Mouse (Mus musculus): ENCODE results near the gene Cxcl9. TPM values are rescaled to one million over a fixed set of nuclear protein-coding genes. Genes with fewer than 3 reads are reported as not detected.
"Not testable (repeated sequence)": the region's sequence is repeated elsewhere in the genome, so short reads cannot be mapped to it uniquely, and the experiment has no call there.

Gene Cxcl9
- polyA plus RNA-seq, 1 experiment from 2014 or later = not detected

DNA sequence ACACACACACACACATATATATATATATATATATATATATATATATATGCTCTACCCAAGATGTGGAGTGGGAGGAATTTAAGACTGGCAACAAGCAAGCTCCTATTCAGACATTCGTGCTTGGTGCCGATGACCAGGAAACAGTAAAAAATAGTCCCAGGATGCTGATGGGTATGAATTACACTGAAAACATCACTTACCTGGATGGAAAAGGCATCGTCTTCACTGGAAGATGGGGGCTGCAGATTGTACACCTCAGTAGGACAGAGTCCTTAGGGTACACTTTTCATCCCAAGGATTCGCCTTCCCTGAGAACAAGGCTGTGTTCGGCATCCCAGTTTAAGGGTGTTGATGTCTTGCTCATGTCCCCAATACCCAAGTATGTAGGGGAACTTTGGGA is 36.1 kb upstream of the Cxcl9 start:
- H3K4me3 ChIP-seq = no peak overlapping the region
- WGBS = 90% methylated on average over 5 of the region's 5 CpGs
- peaks cover 1% of the 10 kb centered on the region; the same call in 1 of the 2 replicates for H3K4me1 ChIP-seq
- H3K36me3 ChIP-seq = no peaks in the 10 kb centered on the region
- no peak for ATAC-seq (replicated peaks)
- H3K27me3 ChIP-seq = no peaks in the 10 kb centered on the region
- no peaks in the 10 kb centered on the region for H3K9me3 ChIP-seq
- no peak overlapping the region for H3K4me2 ChIP-seq (replicated peaks)
- no peak overlapping the region for H3K9ac ChIP-seq (replicated peaks)
- no peak overlapping the region for H3K27ac ChIP-seq (replicated peaks)

DNA sequence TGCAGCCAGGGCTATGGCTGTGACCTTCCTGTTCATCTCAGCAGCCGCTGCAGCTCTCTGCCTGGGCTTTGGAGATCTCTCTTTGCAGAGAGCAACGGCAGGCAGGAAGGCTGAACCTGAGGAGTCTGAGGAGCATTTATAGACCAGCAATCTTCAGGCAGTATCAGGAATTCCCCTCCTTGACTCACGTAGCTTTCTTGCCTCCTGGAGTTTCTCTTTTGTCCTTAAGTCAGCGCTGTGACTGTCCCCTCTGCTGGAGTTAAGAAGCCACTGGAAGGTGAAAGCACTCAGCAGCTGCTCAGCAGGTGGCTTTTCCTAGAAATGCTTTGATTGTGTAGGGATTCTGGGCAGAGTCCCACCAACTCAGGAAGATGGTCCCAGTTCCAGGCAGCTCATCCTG is 35.3 kb upstream of the Cxcl9 start:
- ATAC-seq (replicated peaks) = no peak
- H3K27me3 ChIP-seq = no peaks in the 10 kb centered on the region
- no peak overlapping the region for H3K4me3 ChIP-seq
- WGBS = 6% methylated on average over 4 of the region's 4 CpGs
- H3K9me3 ChIP-seq = no peaks in the 10 kb centered on the region
- H3K4me1 ChIP-seq = no peaks in the 10 kb centered on the region
- no peak overlapping the region for H3K9ac ChIP-seq (replicated peaks)
- no peaks in the 10 kb centered on the region for H3K36me3 ChIP-seq
- no peak overlapping the region for H3K4me2 ChIP-seq (replicated peaks)
- H3K27ac ChIP-seq (replicated peaks) = no peak overlapping the region

- WGBS = 79% methylated on average over 11 of the region's 11 CpGs
Observed at GRCm38 (mm10) chr5:92358767-92359455, 31.0 kb upstream of the Cxcl9 start.

GRCm38 (mm10) chr5:92358033-92358432 is 30.2 kb upstream of the Cxcl9 start:
- WGBS = 63% methylated on average over 11 of the region's 12 CpGs
- Histone ChIP-seq H3K36me3 (no peaks in the 10 kb centered on the region), H3K9ac (replicated peaks) (no peak overlapping the region), H3K9me3 (no peaks in the 10 kb centered on the region), H3K4me2 (replicated peaks) (no peak overlapping the region), H3K27ac (replicated peaks) (no peak overlapping the region), H3K27me3 (no peaks in the 10 kb centered on the region), H3K4me1 (no peaks in the 10 kb centered on the region), H3K4me3 (no peak overlapping the region)
- no peak for ATAC-seq (replicated peaks)

More at GRCm38 (mm10) chr5:92358767-92359455, 31.0 kb upstream of the Cxcl9 start:
- Histone ChIP-seq H3K36me3 (no peaks in the 10 kb centered on the region), H3K9me3 (no peaks in the 10 kb centered on the region), H3K4me2 (replicated peaks) (no peak overlapping the region), H3K4me3 (no peak overlapping the region), H3K27ac (replicated peaks) (no peak overlapping the region), H3K27me3 (no peaks in the 10 kb centered on the region), H3K9ac (replicated peaks) (no peak overlapping the region), H3K4me1 (no peaks in the 10 kb centered on the region)
- ATAC-seq (replicated peaks) = no peak

GRCm38 (mm10) chr5:92353517-92353916 is 25.6 kb upstream of the Cxcl9 start:
- Histone ChIP-seq H3K27me3 (no peaks in the 10 kb centered on the region), H3K9me3 (no peaks in the 10 kb centered on the region), H3K4me2 (replicated peaks) (no peak overlapping the region), H3K4me1 (peaks cover 4% of the 10 kb centered on the region), H3K36me3 (no peaks in the 10 kb centered on the region), H3K4me3 (no peak overlapping the region), H3K27ac (replicated peaks) (no peak overlapping the region), H3K9ac (replicated peaks) (no peak overlapping the region)
- 52% methylated on average over 11 of the region's 11 CpGs for WGBS
- no peak for ATAC-seq (replicated peaks)

DNA sequence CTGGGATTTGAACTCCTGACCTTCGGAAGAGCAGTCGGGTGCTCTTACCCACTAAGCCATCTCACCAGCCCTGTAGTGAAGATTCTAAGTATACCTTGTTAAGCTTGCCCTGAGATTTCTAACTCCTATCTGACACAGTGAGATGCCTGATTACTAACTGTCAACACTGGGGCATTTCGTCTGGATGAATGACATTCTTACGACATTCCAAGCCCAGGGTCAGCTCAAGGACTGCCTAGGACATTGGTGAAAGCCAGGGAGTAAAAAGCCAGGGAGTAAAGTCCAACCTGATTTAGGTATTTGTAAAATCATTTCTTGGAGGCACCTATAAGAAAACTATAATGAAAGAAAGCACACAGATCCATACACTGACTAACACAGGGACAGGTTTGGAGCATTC is 24.8 kb upstream of the Cxcl9 start:
- H3K4me1 ChIP-seq; H3K27ac ChIP-seq (replicated peaks); H3K36me3 ChIP-seq; H3K9me3 ChIP-seq; H3K27me3 ChIP-seq; ATAC-seq (replicated peaks); H3K9ac ChIP-seq (replicated peaks); H3K4me2 ChIP-seq (replicated peaks); H3K4me3 ChIP-seq: not testable (repeated sequence)
- 82% methylated on average over 4 of the region's 4 CpGs for WGBS

GRCm38 (mm10) chr5:92349731-92350130 is 21.9 kb upstream of the Cxcl9 start:
- Histone ChIP-seq H3K4me2 (replicated peaks) (no peak overlapping the region), H3K9me3 (no peaks in the 10 kb centered on the region), H3K27ac (replicated peaks) (no peak overlapping the region), H3K4me1 (peaks cover 5% of the 10 kb centered on the region), H3K27me3 (no peaks in the 10 kb centered on the region), H3K4me3 (no peak overlapping the region), H3K36me3 (no peaks in the 10 kb centered on the region), H3K9ac (replicated peaks) (no peak overlapping the region)
- 92% methylated on average over 7 of the region's 7 CpGs for WGBS
- no peak for ATAC-seq (replicated peaks)

DNA sequence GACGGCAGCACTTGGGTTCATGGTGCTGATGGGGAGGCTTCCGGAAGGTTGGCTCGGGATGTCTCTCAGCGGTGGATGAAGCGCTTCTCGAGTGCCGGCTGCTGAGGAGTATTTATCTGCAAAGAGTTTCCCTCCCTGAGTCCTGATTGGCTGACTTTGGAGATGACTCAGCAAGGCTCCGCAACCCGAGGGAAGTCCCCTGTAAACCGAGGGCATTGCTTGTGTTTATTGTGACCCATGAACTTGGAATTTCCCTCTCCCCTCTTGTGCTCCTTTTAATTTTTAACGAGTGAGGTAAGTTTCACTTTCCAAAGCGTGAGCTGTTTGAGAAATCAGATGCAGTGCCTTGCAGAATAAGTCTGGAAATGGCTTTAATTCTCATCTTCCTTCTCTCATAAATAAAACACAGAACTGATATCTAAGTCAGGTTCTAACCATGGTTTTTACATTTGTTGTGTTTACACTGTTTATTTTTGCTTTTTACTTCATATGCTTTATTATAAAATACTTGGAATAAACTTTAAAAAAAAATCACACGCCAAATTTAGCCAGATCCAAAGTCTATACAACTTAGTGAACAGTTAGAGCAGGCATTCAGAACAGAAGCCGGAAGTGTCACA is 21.0 kb upstream of the Cxcl9 start, which contains the start of gene Cxcl10:
TSS of gene Cxcl10 (minus strand) at position 96 of the 620 bp plus-strand sequence.
- peak within 1 kb of the TSS; percentile 46 for H3K4me2 ChIP-seq (replicated peaks)
- H3K9me3 ChIP-seq = no peaks in the 10 kb centered on the region
- no peaks in the 10 kb centered on the region for H3K36me3 ChIP-seq
- no peak within 1 kb of the TSS for H3K27ac ChIP-seq (replicated peaks)
- no peaks in the 10 kb centered on the region for H3K27me3 ChIP-seq
- peak; percentile 81 for ATAC-seq (replicated peaks)
- peak within 1 kb of the TSS; percentile 27 for H3K4me3 ChIP-seq
- H3K4me1 ChIP-seq = peaks cover 5% of the 10 kb centered on the region
- 0 out of 2 replicates have a peak within 1 kb of the TSS, but pooled peaks have one; percentile 19 for H3K9ac ChIP-seq (replicated peaks)
- WGBS = 19% methylated on average over 14 of the region's 14 CpGs

DNA sequence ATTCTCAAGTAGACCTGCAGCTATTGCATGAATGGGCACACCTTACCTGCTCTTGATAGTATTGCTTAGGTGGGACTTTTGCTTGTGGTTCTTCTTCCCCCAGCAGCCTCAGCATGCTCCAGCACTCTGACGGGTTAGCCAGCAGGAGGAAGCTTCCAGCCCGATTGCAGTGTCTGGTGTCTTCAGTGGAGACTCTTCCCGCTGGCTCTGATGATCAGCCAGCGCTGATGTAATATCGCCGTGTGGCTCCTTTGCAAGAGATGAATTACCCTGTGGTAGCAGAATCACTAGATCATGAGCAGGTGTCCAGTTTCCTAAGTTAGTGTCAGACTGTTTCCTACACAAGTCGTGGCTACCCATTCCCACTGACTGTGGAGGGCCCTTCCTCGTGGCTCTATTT is 17.1 kb upstream of the Cxcl9 start:
- no peak overlapping the region for H3K9ac ChIP-seq (replicated peaks)
- H3K9me3 ChIP-seq = no peaks in the 10 kb centered on the region
- H3K4me1 ChIP-seq = peaks cover 5% of the 10 kb centered on the region
- H3K27ac ChIP-seq (replicated peaks) = no peak overlapping the region
- no peak overlapping the region for H3K4me2 ChIP-seq (replicated peaks)
- no peaks in the 10 kb centered on the region for H3K36me3 ChIP-seq
- no peak for ATAC-seq (replicated peaks)
- no peak overlapping the region for H3K4me3 ChIP-seq
- 88% methylated on average over 8 of the region's 8 CpGs for whole genome bisulfite sequencing
- no peaks in the 10 kb centered on the region for H3K27me3 ChIP-seq

GRCm38 (mm10) chr5:92340606-92341005 is 12.7 kb upstream of the Cxcl9 start:
- ATAC-seq (replicated peaks) = no peak
- WGBS = 81% methylated on average over 4 of the region's 4 CpGs
- no peak overlapping the region for H3K9ac ChIP-seq (replicated peaks)
- H3K27ac ChIP-seq (replicated peaks) = no peak overlapping the region
- no peaks in the 10 kb centered on the region for H3K9me3 ChIP-seq
- no peak overlapping the region for H3K4me3 ChIP-seq
- H3K27me3 ChIP-seq = no peaks in the 10 kb centered on the region
- H3K4me2 ChIP-seq (replicated peaks) = no peak overlapping the region
- no peaks in the 10 kb centered on the region for H3K4me1 ChIP-seq
- no peaks in the 10 kb centered on the region for H3K36me3 ChIP-seq

DNA sequence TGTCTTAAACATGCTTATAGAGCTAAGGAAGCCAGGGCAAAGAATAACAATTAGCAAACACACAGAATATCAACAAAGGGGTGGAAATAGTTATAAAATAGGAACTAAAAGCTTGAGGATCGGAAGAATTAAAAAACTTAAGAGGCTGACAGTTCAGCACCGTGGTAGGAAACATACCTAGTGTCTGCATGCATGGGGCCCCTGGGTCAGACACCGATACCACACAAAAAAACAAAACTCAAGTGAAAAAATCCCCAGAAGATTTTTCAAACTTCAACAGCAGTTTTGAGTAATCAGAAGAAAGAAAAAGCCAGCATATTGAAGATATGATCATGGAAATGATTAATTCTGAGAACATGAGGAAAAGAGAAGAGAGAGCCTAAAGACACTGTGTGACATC is 8.9 kb upstream of the Cxcl9 start:
- H3K4me1 ChIP-seq = peaks cover 9% of the 10 kb centered on the region; the same call in 1 of the 2 replicates
- H3K9me3 ChIP-seq = no peaks in the 10 kb centered on the region
- WGBS = 86% methylated on average over 3 of the region's 3 CpGs
- H3K36me3 ChIP-seq = no peaks in the 10 kb centered on the region
- H3K9ac ChIP-seq (replicated peaks) = no peak overlapping the region
- H3K4me2 ChIP-seq (replicated peaks) = no peak overlapping the region
- ATAC-seq (replicated peaks) = no peak
- H3K4me3 ChIP-seq = no peak overlapping the region
- no peaks in the 10 kb centered on the region for H3K27me3 ChIP-seq
- no peak overlapping the region for H3K27ac ChIP-seq (replicated peaks)

GRCm38 (mm10) chr5:92332359-92332840 is 4.5 kb upstream of the Cxcl9 start:
- H3K4me2 ChIP-seq (replicated peaks) = no peak overlapping the region; the same call in 1 of the 2 replicates
- no peak for ATAC-seq (replicated peaks)
- WGBS = 46% methylated on average over 9 of the region's 9 CpGs

More at GRCm38 (mm10) chr5:92332359-92332840, 4.5 kb upstream of the Cxcl9 start:
- Histone ChIP-seq H3K36me3 (no peaks in the 10 kb centered on the region), H3K9ac (replicated peaks) (no peak overlapping the region), H3K27me3 (no peaks in the 10 kb centered on the region), H3K27ac (replicated peaks) (no peak overlapping the region), H3K4me1 (peaks cover 10% of the 10 kb centered on the region; the same call in 1 of the 2 replicates), H3K9me3 (no peaks in the 10 kb centered on the region), H3K4me3 (no peak overlapping the region)

Data from forebrain, embryonic 15.5 days (tissue).